Mouse (Mus musculus) liver, adult (tissue): ENCODE results near the gene Vkorc1l1.
A peak's percentile ranks its signal among the peaks of the same experiment; 100 is the strongest.

Source experiments
- GATA4 ChIP-seq: IDR thresholded peaks from 2 replicates; pipeline ENCODE4 v1.6.1; 2014; ENCODE audit warnings: mild to moderate bottlenecking, low read length; ENCODE audit not compliant: insufficient replicate concordance

Vkorc1l1 gene

DNA sequence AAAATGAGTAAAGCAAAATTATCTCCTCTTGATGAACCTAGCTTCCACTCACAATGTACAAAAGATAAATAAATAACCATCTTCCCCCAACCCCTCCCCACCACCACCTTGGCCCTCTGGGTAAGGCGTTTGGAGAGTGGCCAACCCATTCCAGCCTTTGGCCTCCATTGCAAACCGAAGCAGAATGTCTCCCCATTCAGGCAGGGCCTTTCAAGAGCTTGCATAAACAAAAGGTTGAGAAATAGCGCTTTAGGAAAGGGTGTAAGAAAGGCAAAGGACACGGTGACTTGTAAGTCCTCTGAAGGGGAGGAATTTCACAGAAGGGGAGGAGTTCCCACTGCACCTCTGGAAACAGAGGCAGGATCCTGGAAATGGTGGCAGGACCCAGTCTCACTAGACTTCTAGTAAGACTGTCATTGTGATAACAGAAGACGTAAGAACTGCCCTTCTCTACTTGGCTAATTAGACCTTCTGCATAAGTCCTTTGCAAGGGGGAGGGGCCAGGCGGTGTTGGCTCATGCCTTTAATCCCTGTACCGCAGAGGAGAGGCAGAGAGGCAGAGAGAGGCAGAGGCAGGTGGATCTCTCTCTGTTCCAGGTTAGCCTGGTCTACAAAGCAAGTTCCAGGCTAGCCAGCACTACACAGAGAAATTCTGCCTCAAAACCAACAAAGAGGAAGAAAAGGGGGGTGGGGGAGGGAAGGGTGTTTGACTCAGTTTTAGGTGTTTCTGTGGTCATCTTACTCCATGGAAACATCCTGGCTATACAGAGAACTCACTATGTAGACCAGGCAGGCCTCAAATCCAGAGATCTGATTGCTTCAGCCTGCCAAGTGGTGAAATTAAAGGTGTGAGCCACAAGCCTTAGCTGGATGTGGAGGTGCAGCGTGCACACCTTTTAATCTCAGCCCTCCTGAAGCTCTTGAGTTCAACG lies 11.6 kb upstream of the Vkorc1l1 start:
- no peak for TF ChIP-seq GATA4

- no peak for TF ChIP-seq GATA4
Measured at GRCm38 (mm10) chr5:129936941-129937340, 4.8 kb upstream of the Vkorc1l1 start.

GRCm38 (mm10) chr5:129940281-129940680 lies 1.5 kb upstream of the Vkorc1l1 start:
- no peak for TF ChIP-seq GATA4

DNA sequence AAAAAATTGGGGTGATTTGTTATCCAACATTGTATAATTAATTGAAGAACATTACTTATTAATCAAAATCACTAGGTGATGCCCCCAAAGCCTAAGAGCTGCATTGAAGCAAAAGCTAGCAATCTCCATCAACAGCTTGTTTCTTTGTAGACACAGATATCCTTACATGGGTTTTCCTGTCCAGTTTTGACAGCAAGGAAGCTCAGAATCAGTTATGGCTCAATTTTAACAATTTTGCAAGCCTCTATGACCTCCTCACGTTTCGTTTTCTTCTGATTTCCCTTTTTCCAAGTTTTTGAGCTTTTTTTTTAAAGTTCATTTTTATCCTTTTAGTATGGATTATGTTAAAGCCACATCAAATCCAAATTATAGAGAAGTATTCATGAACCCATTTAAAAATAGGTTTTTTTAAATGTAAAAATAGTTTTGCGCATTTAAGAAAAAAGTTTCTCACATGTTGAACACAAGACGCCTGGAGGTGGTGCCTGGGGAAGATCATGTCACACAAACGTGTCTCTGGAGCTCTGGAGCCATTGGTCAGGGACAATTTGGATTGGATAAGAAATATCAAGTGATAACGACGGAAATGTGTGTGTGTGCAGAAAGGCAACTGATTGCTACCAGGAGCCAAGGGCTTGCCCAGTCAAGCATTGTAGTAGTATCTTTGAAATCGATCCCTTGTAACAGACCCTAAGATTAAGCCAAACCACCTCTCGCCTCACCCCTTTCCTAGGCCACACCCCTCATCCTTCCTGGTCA lies 855 bp upstream of the Vkorc1l1 start:
- peak; percentile 52; the same call in 1 of the 2 replicates for TF ChIP-seq GATA4

GRCm38 (mm10) chr5:129943402-129943801 lies 1.6 kb downstream of the Vkorc1l1 start:
- no peak for TF ChIP-seq GATA4

GRCm38 (mm10) chr5:129947528-129948033 lies 5.8 kb downstream of the Vkorc1l1 start:
- TF ChIP-seq GATA4: no peak

DNA sequence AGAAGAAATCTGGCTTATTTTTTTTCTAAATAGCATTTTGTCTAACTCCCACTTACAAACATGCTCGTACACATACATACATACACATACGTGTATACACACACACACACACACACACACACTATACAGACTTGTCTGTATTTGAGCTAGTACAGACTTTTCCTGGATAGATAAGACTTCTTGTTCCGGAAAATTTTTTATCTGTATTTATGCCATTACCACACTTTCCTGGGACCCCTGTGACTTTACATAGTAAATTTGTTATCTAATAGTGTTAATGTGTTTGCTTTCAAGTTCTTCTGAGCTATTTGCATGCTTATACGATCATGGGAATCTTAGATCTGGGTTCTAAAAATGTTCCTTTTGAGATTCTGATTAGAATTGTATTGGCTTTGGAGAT lies 10.4 kb downstream of the Vkorc1l1 start:
- no peak for TF ChIP-seq GATA4

DNA sequence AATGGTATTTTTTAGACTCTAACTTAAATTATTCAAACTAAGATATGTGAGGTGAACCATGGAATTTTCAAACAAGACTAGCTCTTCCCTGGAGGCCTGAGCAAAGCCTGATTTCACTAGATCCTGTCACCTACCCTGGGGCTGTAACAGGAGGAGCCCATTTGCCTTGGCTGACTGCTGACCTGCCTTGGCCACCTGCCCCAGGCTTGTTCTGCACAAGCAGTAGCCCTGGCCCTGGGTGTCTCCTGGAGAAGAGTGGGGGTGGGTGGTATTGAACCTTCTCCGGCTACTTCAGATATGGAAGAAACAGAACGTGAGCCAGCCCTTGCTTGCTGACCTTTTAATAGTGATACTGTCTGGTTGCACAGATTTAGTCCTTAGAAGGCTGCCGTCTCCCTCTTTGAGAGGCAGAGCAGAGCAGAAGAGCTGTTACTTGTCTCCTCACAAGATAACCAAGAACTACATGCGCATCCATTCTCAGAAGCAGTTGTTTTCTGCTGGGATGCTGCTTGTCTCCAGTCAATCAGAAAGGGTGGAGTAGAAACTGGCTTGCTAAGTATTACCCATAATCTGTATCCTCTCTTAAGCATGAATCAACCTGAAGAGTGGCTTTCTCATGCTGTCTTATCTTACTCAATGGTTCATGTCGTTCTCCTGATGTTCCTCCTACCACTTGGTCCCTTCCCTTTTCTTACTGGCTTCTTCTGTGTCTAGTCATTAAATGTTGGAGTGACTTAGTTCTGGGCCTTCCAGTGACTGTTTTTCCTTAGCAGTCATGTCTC lies 12.9 kb downstream of the Vkorc1l1 start:
- TF ChIP-seq GATA4: no peak

- TF ChIP-seq GATA4: no peak
Measured at GRCm38 (mm10) chr5:129955792-129956191, 14.0 kb downstream of the Vkorc1l1 start.

GRCm38 (mm10) chr5:129963224-129963623 lies 21.5 kb downstream of the Vkorc1l1 start:
- no peak for TF ChIP-seq GATA4

DNA sequence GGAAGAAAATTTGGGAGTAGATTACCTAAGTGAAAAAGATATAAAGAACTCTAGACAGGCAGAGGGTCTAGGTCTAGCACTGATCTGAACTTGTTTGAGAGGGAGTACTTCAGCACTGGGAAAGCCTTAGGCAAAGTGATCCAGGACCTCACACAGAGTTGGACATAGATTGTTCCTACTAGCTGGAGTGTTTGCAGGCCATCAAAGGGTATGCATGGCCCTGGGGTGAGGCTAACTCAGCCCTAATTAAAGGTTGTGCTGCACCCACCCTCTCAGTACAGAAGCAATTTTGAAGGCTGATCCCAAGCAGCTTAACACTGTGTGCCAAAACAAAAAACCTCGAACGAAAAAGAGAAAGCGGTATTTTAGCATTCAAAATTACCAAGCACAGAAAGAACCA lies 24.7 kb downstream of the Vkorc1l1 start:
- TF ChIP-seq GATA4: no peak

DNA sequence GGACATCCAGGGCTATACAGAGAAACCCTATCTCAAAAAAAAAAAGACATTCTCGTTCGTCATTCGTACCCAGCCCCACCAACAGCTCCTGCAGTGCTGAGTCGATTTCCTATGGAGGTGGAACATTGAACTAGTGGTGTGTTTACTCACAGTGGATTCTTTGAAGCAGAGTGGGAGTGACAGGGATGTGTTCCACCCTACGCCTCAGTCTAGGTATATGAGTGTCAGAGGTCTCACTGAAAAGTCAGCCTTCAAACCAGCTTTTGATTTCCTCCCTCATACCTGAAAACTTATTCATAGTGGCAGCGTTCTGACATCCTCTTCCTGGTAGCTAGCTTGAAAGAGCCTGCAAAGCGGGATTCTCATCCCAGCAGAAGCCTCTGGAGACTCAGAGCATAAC lies 26.6 kb downstream of the Vkorc1l1 start:
- TF ChIP-seq GATA4: no peak

DNA sequence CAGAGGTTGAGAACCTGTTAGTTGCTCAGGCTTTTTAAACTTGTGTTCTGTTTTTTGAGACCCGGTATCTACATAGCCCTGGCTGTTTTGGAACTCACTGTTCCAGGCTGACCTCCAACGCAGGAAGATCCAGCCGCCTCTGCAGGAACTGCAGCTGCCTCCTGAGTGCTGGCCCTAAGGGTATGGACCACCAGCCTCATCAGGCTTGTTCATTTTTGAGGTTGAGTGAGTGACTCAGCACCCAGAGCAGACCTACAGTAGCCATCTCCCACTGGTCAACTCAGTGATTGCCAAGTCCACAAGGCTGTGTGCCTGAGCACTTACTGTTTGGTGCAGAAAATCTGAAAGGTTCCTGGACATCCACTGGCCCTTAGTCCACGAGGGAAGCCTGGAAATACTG lies 29.7 kb downstream of the Vkorc1l1 start:
- no peak for TF ChIP-seq GATA4

- TF ChIP-seq GATA4: no peak
Measured at GRCm38 (mm10) chr5:129974354-129974753, 32.6 kb downstream of the Vkorc1l1 start.

GRCm38 (mm10) chr5:129974866-129975311 lies 33.1 kb downstream of the Vkorc1l1 start:
- no peak; the same call in 1 of the 2 replicates for TF ChIP-seq GATA4

GRCm38 (mm10) chr5:129977768-129978167 lies 36.0 kb downstream of the Vkorc1l1 start:
- no peak for TF ChIP-seq GATA4

GRCm38 (mm10) chr5:129978608-129979007 lies 36.8 kb downstream of the Vkorc1l1 start:
- TF ChIP-seq GATA4: no peak
